Mouse (Mus musculus) midbrain, embryonic 10.5 days (tissue): Measurements from ENCODE around the gene Rpl18a. TPM values are rescaled to one million over a fixed set of nuclear protein-coding genes. Genes with fewer than 3 reads are reported as not detected.
"Not testable (repeated sequence)": the region's sequence is repeated elsewhere in the genome, so short reads cannot be mapped to it uniquely, and the experiment has no call there.

ENCODE experiments used
- DNase-seq: peaks from one replicate; pipeline ENCODE4 v3.0.0-alpha.2; 2017; ENCODE audit warnings: low spot score
- H3K27ac ChIP-seq: fragments of 300-500 bp; sonication (generic); replicated peaks from 2 replicates; pipeline ENCODE4 v1.5.1; 2016; ENCODE audit warnings: mild to moderate bottlenecking
- H3K27me3 ChIP-seq: fragments of 300-500 bp; sonication (generic); 2 replicates; pipeline ENCODE4 v1.6.1; 2016; ENCODE audit warnings: low read depth, mild to moderate bottlenecking; ENCODE audit not compliant: poor library complexity, severe bottlenecking
- H3K36me3 ChIP-seq: fragments of 300-500 bp; sonication (generic); 2 replicates; pipeline ENCODE4 v1.6.1; 2016; ENCODE audit warnings: mild to moderate bottlenecking, moderate library complexity
- H3K4me1 ChIP-seq: fragments of 300-500 bp; sonication (generic); 2 replicates; pipeline ENCODE4 v1.6.1; 2016
- H3K4me3 ChIP-seq: fragments of 300-500 bp; sonication (generic); 2 replicates; pipeline ENCODE4 v1.5.1; 2016; ENCODE audit warnings: mild to moderate bottlenecking, moderate library complexity
- H3K9me3 ChIP-seq: fragments of 300-500 bp; sonication (generic); replicated peaks from 2 replicates; pipeline ENCODE4 v1.6.1; 2016; ENCODE audit warnings: mild to moderate bottlenecking
- WGBS: fragments of 180-500 bp; shearing (Covaris S2); methylation state at CpG from one replicate; pipeline ENCODE4 v1.1.7; 2016; 5-methylcytosine and 5-hydroxymethylcytosine counted together
- polyA plus RNA-seq: library from polyadenylated mRNA; unstranded; fragments of >200 nt; fragmentation: Nextera tagmentation; extraction: Ambion mirVana; gene quantifications from 2 replicates; pipeline ENCODE4 v1.2.1, GENCODE M21; 2016

Rpl18a gene
- polyA plus RNA-seq, 1 experiment from 2014 or later: 3,784 TPM

DNA sequence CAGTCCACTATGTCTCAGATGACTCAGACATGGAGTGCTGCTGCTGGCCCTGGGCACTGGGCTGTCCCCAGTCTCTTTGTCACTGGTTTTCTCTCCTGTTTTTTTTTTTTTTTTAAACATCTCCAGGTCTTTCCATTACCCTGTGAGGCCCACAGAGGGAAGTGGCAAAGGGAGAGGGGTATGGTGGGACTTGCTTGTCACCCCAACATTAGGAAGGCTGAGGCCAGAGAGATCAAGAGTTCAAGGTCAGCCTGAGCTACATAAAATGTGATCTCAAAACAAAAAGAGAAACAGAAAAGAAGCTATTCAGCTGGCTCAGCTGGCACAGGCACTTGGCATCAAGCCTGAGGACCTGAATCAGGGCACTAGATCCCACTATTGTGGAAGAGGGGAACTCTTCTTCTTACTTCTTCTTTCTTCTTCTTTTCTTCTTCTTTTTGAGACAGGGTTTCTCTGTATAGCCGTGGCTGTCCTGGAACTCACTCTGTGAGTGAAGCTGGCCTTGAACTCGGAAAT is 3.7 kb upstream of the Rpl18a start:
- Histone ChIP-seq H3K4me1 (peaks cover 20% of the 10 kb centered on the region), H3K27me3 (peaks cover 16% of the 10 kb centered on the region; the same call in 1 of the 2 replicates), H3K9me3 (no peaks in the 10 kb centered on the region), H3K27ac (no peak overlapping the region), H3K36me3 (peaks cover 5% of the 10 kb centered on the region), H3K4me3 (no peak overlapping the region)
- WGBS: 83% methylated on average over 2 of the region's 2 CpGs
- DNase-seq: no peak

DNA sequence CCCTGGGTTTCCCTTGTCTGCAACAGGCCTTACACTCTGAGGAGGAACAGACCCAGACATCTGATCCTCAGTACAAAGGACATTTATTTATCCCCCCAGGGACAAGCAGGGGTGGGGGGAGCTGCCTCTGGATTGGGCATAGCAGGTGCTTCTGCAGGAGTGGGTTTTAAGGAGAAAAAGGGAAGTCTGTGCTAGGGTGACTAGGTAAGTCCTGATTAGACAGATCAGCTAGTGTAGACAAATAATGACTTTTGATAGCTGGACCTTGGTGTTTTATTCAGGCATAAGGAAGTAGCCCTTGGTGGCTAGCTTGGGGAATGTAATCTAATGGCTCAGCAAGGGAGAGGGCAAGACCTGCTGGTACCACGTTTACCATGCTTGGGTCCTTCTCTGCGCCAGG is 2.0 kb upstream of the Rpl18a start:
- H3K4me3 ChIP-seq: no peak overlapping the region
- WGBS: 88% methylated on average over 2 of the region's 2 CpGs
- no peaks in the 10 kb centered on the region for H3K9me3 ChIP-seq
- no peak for DNase-seq
- H3K27ac ChIP-seq: no peak overlapping the region
- H3K36me3 ChIP-seq: peaks cover 22% of the 10 kb centered on the region
- peaks cover 23% of the 10 kb centered on the region for H3K4me1 ChIP-seq
- H3K27me3 ChIP-seq: peaks cover 26% of the 10 kb centered on the region

DNA sequence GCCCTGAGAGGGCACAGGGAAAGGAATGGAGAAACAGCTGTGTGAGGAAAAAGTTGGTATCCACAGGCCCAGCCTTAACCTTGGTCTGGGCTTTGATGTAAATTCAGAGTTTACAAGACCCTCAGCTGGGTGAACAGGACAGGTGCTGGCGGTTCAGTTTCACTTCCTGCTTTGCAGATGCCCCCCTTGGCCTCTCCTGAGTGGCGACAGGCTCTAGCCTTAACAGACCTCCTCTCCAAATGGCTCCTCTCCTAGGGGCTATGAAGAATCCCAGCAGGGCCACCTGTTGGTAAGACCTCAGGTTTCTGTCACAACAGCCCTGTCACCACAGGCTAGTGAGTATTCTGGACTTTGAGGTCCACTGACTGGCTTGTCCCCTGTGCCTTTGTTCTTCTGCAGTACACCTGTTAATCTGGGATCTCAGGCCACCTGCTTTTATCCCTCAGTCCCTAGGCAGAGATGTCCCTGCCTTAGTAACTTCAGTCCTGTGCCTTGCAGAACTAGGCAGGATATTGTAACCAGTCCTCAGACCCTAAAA is 1.5 kb upstream of the Rpl18a start:
- no peak for DNase-seq
- Histone ChIP-seq H3K27ac (peak overlapping the region; percentile 98), H3K9me3 (no peaks in the 10 kb centered on the region), H3K27me3 (peaks cover 27% of the 10 kb centered on the region), H3K4me3 (peak overlapping the region; percentile 86), H3K4me1 (peaks cover 23% of the 10 kb centered on the region), H3K36me3 (peaks cover 27% of the 10 kb centered on the region)
- 66% methylated on average over 2 of the region's 2 CpGs for WGBS

DNA sequence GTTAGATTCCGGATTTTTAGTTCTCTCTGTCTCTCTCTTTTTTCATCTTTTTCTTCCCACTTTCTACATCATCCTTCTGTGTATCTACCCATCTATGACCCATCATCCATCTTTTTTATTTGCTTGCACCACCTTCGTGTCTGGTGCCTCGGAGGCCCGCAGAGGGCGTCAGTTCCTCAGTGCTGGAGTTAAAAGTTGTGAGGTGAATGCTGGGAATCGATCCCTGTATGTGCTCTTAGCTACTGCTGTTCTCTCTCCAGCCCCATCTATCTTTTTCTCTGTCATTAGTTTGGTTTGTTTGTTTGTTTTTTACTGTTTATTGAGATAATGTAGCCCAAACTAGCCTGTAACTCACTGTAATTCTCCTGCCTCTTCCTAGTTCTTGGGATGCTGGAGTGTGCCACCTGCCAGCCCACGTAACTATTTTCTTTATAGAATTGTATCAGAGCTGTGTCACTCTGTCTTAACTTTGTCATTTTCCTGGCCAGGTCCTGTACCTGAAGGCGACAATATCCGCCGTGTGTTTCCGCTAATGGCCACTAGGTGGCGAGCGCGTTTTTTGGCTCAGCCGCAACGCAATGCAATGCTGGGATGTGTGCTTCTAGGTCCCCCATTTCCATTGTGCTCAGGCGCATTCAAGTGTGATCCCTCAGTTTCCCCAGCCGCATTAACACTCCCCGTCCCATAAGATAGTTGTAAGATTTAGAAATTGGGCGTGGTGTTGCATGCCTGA is 635 bp upstream of the Rpl18a start:
- Histone ChIP-seq H3K4me3 (peak overlapping the region; percentile 86), H3K9me3 (no peaks in the 10 kb centered on the region), H3K27me3 (peaks cover 28% of the 10 kb centered on the region), H3K36me3 (peaks cover 35% of the 10 kb centered on the region), H3K27ac (peak overlapping the region; percentile 98), H3K4me1 (peaks cover 26% of the 10 kb centered on the region)
- DNase-seq: peak; percentile 87
- WGBS: under 1% methylated on average over 20 of the region's 20 CpGs

DNA sequence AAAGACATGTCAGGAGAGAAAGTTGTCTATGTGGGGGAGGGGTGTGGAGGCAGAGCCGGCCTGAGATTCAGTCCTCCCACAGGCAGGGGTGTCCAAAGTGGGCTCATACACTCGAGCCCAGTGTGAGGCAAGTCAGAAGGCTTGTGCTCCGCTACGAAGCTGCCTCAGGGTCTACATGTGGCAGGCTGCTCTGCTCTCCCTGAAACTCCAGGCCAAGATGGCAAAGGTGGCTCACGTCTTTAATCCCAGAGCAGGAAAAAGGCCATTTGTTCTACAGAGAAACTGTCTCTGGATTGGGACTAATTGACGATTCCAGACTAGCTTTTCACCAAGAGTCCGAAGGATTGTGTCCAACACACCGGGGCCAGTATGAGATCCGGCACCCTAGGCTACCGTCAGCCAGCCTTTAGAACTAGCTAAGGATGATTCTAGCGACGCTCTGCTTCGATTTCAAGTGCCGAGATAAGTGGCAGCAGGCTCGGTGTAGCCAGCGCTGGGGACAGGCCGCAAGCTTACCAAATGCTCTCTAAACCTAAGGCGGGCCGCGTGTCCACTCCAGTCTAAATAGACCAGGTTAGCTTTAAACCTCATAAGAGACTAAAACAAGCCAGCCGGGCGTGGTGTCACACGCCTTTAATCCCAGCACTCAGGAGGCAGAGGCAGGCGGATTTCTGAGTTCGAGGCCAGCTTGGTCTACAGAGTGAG is 744 bp downstream of the Rpl18a start:
- Histone ChIP-seq H3K9me3 (no peaks in the 10 kb centered on the region), H3K4me1 (peaks cover 39% of the 10 kb centered on the region), H3K36me3 (peaks cover 35% of the 10 kb centered on the region), H3K27ac (peak overlapping the region; percentile 98), H3K4me3 (peak overlapping the region; percentile 86), H3K27me3 (peaks cover 37% of the 10 kb centered on the region)
- no peak for DNase-seq
- 5% methylated on average over 25 of the region's 25 CpGs for WGBS

DNA sequence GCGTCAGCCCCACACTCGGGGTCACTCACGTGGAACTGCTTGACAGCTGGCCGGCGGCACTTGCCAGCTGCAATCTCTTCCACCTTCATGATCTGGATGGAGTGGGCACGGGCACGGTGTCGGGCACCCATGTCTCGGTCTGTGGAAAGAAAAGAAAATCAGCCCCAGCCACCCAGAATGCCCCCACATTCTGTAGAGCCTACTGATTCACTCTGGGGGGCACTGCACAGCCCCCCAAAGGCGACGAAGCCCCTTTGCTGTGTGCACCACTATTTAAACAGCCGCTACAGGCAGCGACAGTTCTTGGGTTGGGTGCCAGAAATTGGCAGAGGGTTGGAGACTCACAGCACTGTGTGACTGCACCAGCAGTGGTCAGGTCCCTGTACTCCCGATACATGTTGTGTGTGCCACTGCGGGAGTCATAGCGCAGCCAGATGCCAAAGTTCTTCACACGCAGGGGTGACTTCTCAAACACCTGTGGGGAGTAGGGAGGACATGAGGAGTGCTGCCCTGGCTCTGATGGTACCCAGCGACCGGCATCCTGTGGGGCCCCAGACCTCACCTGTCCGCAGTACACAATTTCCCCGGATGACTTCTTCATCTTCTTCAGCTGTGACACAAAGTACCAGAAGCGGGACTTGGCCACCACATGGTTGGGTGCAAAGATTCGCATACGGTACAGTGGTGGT is 1.5 kb downstream of the Rpl18a start:
- H3K4me1 ChIP-seq: peaks cover 41% of the 10 kb centered on the region
- peak overlapping the region; percentile 98 for H3K27ac ChIP-seq
- H3K4me3 ChIP-seq: peak overlapping the region; percentile 86
- not testable (repeated sequence) for DNase-seq, H3K9me3 ChIP-seq
- peaks cover 35% of the 10 kb centered on the region for H3K36me3 ChIP-seq
- peaks cover 45% of the 10 kb centered on the region for H3K27me3 ChIP-seq
- 84% methylated on average over 24 of the region's 24 CpGs for WGBS

DNA sequence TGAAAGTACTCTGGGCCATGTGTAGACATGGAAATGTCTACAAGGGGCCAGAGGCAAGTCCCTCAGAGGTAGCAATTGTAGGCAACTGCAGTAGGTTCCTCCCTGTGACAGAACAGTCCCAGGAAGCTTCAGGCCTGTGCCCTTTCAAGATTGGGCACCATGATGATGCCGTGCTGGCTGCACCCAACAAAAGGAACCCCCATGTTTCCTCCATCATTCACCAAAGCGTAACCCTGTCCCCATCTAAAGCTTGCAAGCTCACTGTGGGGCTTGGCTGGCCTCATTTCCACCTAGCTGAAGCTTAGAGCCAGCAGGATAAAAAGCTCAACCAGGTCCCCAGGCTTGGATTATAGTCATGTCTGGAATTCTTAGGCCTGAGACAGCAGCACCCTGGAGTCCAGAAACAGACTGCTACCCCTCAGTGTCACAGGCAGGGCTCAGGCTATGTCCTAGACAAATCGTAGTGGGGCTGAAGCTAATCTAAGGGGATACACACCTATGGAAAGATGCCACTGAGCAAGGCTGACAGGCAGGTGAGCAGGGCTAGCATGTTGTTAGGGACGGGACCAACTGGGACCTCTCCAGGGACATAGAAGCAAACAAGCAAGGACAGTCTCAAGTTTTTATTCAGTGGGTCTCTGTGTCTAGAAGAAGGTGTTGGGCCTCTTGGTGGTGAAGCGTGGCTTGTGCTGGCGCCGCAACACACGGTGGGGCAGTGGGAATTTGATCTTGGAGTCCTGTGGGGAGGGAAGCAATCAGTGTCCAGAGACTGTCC is 2.3 kb downstream of the Rpl18a start:
- H3K9me3 ChIP-seq: no peaks in the 10 kb centered on the region

DNA sequence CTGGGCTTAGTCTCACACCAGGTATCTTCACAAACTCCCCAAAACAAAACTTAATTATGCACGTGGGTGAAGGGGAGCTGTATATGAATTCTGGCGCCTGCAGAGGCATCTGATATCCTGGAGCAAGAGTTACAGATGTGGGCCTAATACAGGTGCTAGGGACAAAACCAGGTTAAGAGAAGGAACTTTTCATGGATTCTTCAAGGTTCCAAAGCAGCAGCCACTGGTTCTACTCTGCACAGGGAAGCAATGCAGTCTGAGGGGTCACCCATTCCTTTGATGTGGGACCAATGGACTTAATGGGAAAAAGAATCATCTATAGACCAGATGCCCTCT is 2.9 kb downstream of the Rpl18a start:
- Histone ChIP-seq H3K4me3 (0 out of 2 replicates have a peak overlapping the region, but pooled peaks have one; percentile 46), H3K4me1 (peaks cover 41% of the 10 kb centered on the region), H3K27me3 (peaks cover 58% of the 10 kb centered on the region), H3K36me3 (peaks cover 35% of the 10 kb centered on the region), H3K27ac (no peak overlapping the region), H3K9me3 (no peaks in the 10 kb centered on the region)
- no peak for DNase-seq
- 69% methylated on average over 2 of the region's 2 CpGs for WGBS

More for the DNA sequence above, 2.3 kb downstream of the Rpl18a start:
- H3K4me3 ChIP-seq: peak overlapping the region; percentile 86; the same call in 1 of the 2 replicates
- 91% methylated on average over 8 of the region's 8 CpGs for WGBS
- H3K27ac ChIP-seq: no peak overlapping the region; the same call in 1 of the 2 replicates
- DNase-seq: no peak
- H3K27me3 ChIP-seq: peaks cover 52% of the 10 kb centered on the region
- peaks cover 35% of the 10 kb centered on the region for H3K36me3 ChIP-seq
- peaks cover 41% of the 10 kb centered on the region for H3K4me1 ChIP-seq

DNA sequence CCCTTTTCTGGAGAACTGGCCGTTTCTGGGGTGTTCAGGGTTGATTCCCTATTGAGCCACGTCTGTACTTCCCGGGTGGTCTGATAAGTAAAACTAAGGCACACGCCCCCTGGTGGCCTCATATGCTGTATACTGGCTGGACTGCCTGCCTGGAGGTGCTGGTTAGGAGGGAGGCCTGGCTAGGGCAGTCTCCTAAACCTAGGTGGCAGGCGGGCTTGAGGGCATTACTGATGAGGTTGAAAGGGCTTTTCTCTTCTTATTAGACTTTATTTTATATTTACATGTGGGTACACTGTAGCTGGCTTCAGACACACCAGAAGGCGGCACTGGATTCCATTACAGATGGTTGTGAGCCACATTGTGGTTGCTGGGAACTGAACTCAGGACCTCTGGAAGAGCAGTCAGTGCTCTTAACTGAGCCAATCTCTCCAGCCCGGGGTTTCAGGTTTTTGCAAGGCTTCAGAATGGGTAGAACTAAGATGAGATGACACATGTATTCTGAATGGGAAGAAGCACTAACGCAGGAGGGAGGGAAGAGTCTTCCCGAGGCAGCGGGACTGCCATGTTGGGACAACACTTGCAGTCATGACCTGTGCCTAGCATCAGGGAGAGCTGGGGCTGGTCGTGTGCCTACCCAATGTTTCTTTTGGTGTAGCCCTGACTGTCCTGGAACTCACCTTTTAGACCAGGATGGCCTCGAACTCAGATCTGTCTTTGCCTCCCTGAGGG is 3.4 kb downstream of the Rpl18a start:
- Histone ChIP-seq H3K36me3 (peaks cover 35% of the 10 kb centered on the region), H3K9me3 (no peaks in the 10 kb centered on the region), H3K27ac (no peak overlapping the region), H3K27me3 (peaks cover 64% of the 10 kb centered on the region), H3K4me1 (peaks cover 41% of the 10 kb centered on the region), H3K4me3 (peak overlapping the region; percentile 46; the same call in 1 of the 2 replicates)
- peak; percentile 88 for DNase-seq
- WGBS: 35% methylated on average over 12 of the region's 12 CpGs

DNA sequence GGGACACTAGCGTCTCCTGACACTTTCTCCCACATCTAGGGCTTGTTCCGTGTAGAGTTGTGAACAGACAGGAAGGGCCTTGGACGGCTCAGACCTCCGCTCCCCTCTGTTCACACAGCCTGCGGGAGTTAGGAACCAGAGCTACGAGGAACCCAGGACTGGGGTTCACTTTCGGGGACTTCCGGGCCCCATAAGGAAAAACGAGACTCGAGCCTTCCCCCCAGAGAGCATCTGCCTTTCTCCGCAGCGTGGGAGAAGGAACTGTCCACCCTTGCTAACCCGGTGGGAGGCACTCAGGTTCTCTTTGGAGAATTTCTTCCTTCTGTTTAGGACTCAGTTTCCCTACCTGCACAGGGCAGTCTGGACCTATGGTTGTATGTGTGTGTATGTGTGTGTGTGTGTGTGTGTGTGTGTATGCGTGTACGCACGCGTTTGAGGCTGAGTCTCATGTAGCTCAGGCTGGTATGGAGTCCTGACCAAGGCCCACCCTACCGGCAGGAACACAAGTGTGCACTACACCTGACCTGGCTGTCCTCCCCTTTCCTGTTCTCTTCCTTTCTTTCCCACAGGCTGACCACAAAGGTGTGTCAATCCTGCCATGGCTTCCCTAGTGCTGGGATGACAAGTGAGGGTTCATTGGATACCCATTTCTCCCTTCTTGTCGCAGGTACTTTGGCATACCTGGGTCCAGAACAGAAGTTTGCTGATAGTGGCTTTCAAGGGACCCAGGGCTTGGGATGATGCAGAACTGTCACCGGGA is 4.1 kb downstream of the Rpl18a start:
- 30% methylated on average over 20 of the region's 20 CpGs for WGBS
- H3K27me3 ChIP-seq: peaks cover 71% of the 10 kb centered on the region

More for the DNA sequence above, 4.1 kb downstream of the Rpl18a start:
- no peak overlapping the region for H3K27ac ChIP-seq
- peak; percentile 54 for DNase-seq
- H3K4me3 ChIP-seq: peak overlapping the region; percentile 46
- H3K4me1 ChIP-seq: peaks cover 35% of the 10 kb centered on the region
- H3K9me3 ChIP-seq: no peaks in the 10 kb centered on the region
- H3K36me3 ChIP-seq: peaks cover 35% of the 10 kb centered on the region
